Mouse (Mus musculus): Measurements from ENCODE around the gene Cdk19.
A peak's percentile ranks its signal among the peaks of the same experiment; 100 is the strongest.
"Not testable (repeated sequence)": the region's sequence is repeated elsewhere in the genome, so short reads cannot be mapped to it uniquely, and the experiment has no call there.

Cdk19 gene

GRCm38 (mm10) chr10:40516421-40516820, 177.1 kb downstream of the Cdk19 start:
- no peak for DNase-seq (ENCODE audit: extremely low spot score, low read depth, low spot score)

- no peak for DNase-seq (ENCODE audit: extremely low spot score, low read depth, low spot score)
These were observed 180.2 kb downstream of the Cdk19 start for GRCm38 (mm10) chr10:40519586-40519985.

GRCm38 (mm10) chr10:40521579-40521978, 182.2 kb downstream of the Cdk19 start:
- DNase-seq (ENCODE audit: extremely low spot score, low read depth, low spot score), result no peak

GRCm38 (mm10) chr10:40523312-40523975, 184.1 kb downstream of the Cdk19 start:
- no peak for DNase-seq (ENCODE audit: extremely low spot score, low read depth, low spot score)

- DNase-seq (ENCODE audit: extremely low spot score, low read depth, low spot score), result no peak
These were observed 184.9 kb downstream of the Cdk19 start for GRCm38 (mm10) chr10:40524032-40524806.

GRCm38 (mm10) chr10:40524991-40525390, 185.6 kb downstream of the Cdk19 start:
- DNase-seq (ENCODE audit: extremely low spot score, low read depth, low spot score), result peak; percentile 70

- DNase-seq (ENCODE audit: extremely low spot score, low read depth, low spot score), result no peak
These were observed 186.3 kb downstream of the Cdk19 start for GRCm38 (mm10) chr10:40525616-40526155.

- DNase-seq (ENCODE audit: extremely low spot score, low read depth, low spot score), result no peak
These were observed 187.0 kb downstream of the Cdk19 start for GRCm38 (mm10) chr10:40526301-40526761.

- DNase-seq (ENCODE audit: extremely low spot score, low read depth, low spot score), result no peak
These were observed 187.6 kb downstream of the Cdk19 start for GRCm38 (mm10) chr10:40526986-40527385.

- DNase-seq (ENCODE audit: extremely low spot score, low read depth, low spot score), result no peak
These were observed 188.2 kb downstream of the Cdk19 start for GRCm38 (mm10) chr10:40527573-40527972.

- DNase-seq (ENCODE audit: extremely low spot score, low read depth, low spot score), result no peak
These were observed 189.3 kb downstream of the Cdk19 start for GRCm38 (mm10) chr10:40528668-40529067.

- no peak for DNase-seq (ENCODE audit: extremely low spot score, low read depth, low spot score)
These were observed 190.3 kb downstream of the Cdk19 start for GRCm38 (mm10) chr10:40529617-40530016.

GRCm38 (mm10) chr10:40530661-40531060, 191.3 kb downstream of the Cdk19 start:
- DNase-seq (ENCODE audit: extremely low spot score, low read depth, low spot score), result no peak

- DNase-seq (ENCODE audit: extremely low spot score, low read depth, low spot score), result not testable (repeated sequence)
These were observed 193.2 kb downstream of the Cdk19 start for GRCm38 (mm10) chr10:40532586-40532985.

Data from hindlimb bud, embryonic 11.5 days (tissue).